Mouse (Mus musculus): Measurements from ENCODE around the gene 2610301B20Rik. TPM values are rescaled to one million over a fixed set of nuclear protein-coding genes. Genes with fewer than 3 reads are reported as not detected.

The 2610301B20Rik gene
- total and polyA plus RNA-seq, 2 experiments from 2014 or later, result 28.6 to 37.0 TPM

DNA sequence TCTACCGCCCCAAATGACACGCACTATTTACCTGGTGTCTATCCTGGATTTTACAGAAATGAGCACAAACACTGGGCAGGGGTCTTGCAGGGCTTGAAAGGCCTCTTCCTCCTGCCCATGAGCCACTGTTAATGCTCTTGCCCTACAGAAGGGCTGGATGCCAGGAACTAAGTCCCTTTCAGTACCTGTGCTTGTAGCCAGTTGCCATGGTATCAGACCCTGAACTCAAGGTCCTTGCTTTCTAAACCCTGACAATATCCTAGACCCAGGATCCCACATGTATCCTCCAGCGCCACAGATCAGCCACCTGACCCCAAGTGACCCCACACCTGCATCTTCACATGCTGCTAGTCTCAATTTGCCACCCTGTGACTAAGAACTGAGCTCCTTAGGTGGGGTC, 39.1 kb downstream of the 2610301B20Rik start:
- 87% methylated on average over 3 of the region's 3 CpGs for WGBS
- no peak for DNase-seq (ENCODE audit: low spot score)
- H3K27ac ChIP-seq (ENCODE audit: low read depth, low read length), result no peak overlapping the region
- no peaks in the 10 kb centered on the region for H3K9me3 ChIP-seq (ENCODE audit: low read length)
- no peak overlapping the region for H3K9ac ChIP-seq (replicated peaks; ENCODE audit: low read length, poor library complexity, severe bottlenecking)
- no peak for ATAC-seq (ENCODE audit: low FRiP score)
- no peaks in the 10 kb centered on the region for H3K36me3 ChIP-seq (ENCODE audit: insufficient read depth, low read length)
- H3K4me3 ChIP-seq (ENCODE audit: low read depth, low read length), result no peak overlapping the region
- H3K4me1 ChIP-seq (ENCODE audit: insufficient read depth, low read length), result no peaks in the 10 kb centered on the region
- H3K27me3 ChIP-seq (ENCODE audit: insufficient read depth, low read length), result no peaks in the 10 kb centered on the region
- TF ChIP-seq CTCF (IDR thresholded peaks at IDR 0.05), result no peak
- no peak overlapping the region for H3K4me2 ChIP-seq (ENCODE audit: low read depth, low read length, poor library complexity, severe bottlenecking)

DNA sequence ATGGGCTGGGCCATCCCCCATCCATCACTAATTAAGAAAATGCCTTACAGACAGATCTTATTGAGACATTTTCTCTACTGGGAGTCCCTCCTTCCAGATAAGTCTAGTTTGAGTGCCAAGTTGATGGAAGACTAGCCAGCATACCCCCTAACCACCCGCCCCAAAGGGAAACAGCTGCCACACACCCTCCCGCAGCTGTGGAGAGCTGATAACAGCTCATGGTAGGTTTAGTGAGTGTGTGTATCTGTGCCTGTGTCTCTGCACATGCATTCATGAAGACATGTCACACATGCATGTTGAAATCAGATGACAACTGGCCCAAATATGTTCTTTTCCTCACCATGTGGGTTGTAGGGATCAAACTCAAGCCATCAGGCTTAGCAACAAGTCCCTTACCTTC, 40.5 kb downstream of the 2610301B20Rik start:
- H3K27ac ChIP-seq (ENCODE audit: low read depth, low read length), result no peak overlapping the region
- H3K9ac ChIP-seq (replicated peaks; ENCODE audit: low read length, poor library complexity, severe bottlenecking), result no peak overlapping the region
- H3K9me3 ChIP-seq (ENCODE audit: low read length), result no peaks in the 10 kb centered on the region
- TF ChIP-seq CTCF (IDR thresholded peaks at IDR 0.05), result no peak
- H3K4me2 ChIP-seq (ENCODE audit: low read depth, low read length, poor library complexity, severe bottlenecking), result no peak overlapping the region
- H3K4me3 ChIP-seq (ENCODE audit: low read depth, low read length), result no peak overlapping the region
- no peak for DNase-seq (ENCODE audit: low spot score)
- no peaks in the 10 kb centered on the region for H3K4me1 ChIP-seq (ENCODE audit: insufficient read depth, low read length)
- WGBS, result 90% methylated on average over 2 of the region's 2 CpGs
- H3K36me3 ChIP-seq (ENCODE audit: insufficient read depth, low read length), result no peaks in the 10 kb centered on the region
- H3K27me3 ChIP-seq (ENCODE audit: insufficient read depth, low read length), result no peaks in the 10 kb centered on the region
- no peak for ATAC-seq (ENCODE audit: low FRiP score)

DNA sequence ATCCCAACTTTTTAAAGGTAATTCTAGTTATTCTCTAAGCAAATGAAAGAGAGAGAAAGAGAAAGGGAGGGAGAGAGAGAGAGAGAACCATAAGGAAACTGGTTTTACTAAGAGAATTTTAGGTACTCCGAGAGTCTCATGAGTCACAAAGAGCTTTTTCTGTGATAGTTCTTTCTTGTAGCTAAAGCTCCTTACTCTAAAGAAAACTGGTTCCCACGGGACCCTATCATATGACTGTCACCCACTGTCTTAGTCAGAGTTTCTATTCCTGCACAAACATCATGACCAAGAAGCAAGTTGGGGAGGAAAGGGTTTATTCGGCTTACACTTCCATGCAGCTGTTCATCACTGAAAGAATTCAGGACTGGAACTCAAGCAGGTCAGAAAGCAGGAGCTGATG, 41.0 kb downstream of the 2610301B20Rik start:
- ATAC-seq (ENCODE audit: low FRiP score) (no peak), DNase-seq (ENCODE audit: low spot score) (no peak)
- Histone ChIP-seq H3K27me3 (ENCODE audit: insufficient read depth, low read length) (no peaks in the 10 kb centered on the region), H3K36me3 (ENCODE audit: insufficient read depth, low read length) (no peaks in the 10 kb centered on the region), H3K9ac (replicated peaks; ENCODE audit: low read length, poor library complexity, severe bottlenecking) (no peak overlapping the region), H3K27ac (ENCODE audit: low read depth, low read length) (no peak overlapping the region), H3K4me3 (ENCODE audit: low read depth, low read length) (no peak overlapping the region), H3K9me3 (ENCODE audit: low read length) (no peaks in the 10 kb centered on the region), H3K4me2 (ENCODE audit: low read depth, low read length, poor library complexity, severe bottlenecking) (no peak overlapping the region), H3K4me1 (ENCODE audit: insufficient read depth, low read length) (no peaks in the 10 kb centered on the region)
- 79% methylated on average over 3 of the region's 3 CpGs for WGBS
- TF ChIP-seq CTCF (IDR thresholded peaks at IDR 0.05), result no peak

DNA sequence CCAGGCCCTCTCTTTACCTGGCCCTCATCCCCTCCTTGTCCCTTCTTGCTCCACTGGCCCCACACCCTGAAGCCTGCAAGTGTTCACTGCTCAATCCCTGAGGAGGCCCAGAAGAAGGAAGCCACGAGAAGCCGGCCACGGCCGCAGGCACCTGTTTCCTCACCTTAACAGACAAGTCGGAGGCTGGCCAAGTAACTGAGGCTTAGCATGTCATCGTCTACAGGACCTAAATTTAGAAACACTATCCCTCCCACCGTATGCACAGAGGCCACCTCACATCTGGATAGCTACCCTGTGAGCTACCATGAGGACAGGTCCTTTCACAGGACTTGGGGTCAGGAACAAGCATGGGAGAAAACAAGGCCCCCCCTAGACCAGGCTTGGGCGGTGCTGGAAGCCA, 44.1 kb downstream of the 2610301B20Rik start:
- ATAC-seq (ENCODE audit: low FRiP score) (no peak), DNase-seq (ENCODE audit: low spot score) (no peak)
- no peak overlapping the region for H3K4me3 ChIP-seq (ENCODE audit: low read depth, low read length)
- H3K4me1 ChIP-seq (ENCODE audit: insufficient read depth, low read length), result no peaks in the 10 kb centered on the region
- H3K36me3 ChIP-seq (ENCODE audit: insufficient read depth, low read length), result no peaks in the 10 kb centered on the region
- H3K27ac ChIP-seq (ENCODE audit: low read depth, low read length), result no peak overlapping the region
- H3K9ac ChIP-seq (replicated peaks; ENCODE audit: low read length, poor library complexity, severe bottlenecking), result no peak overlapping the region
- no peak for TF ChIP-seq CTCF (IDR thresholded peaks at IDR 0.05)
- no peaks in the 10 kb centered on the region for H3K27me3 ChIP-seq (ENCODE audit: insufficient read depth, low read length)
- no peak overlapping the region for H3K4me2 ChIP-seq (ENCODE audit: low read depth, low read length, poor library complexity, severe bottlenecking)
- no peaks in the 10 kb centered on the region for H3K9me3 ChIP-seq (ENCODE audit: low read length)
- 92% methylated on average over 8 of the region's 8 CpGs for WGBS

DNA sequence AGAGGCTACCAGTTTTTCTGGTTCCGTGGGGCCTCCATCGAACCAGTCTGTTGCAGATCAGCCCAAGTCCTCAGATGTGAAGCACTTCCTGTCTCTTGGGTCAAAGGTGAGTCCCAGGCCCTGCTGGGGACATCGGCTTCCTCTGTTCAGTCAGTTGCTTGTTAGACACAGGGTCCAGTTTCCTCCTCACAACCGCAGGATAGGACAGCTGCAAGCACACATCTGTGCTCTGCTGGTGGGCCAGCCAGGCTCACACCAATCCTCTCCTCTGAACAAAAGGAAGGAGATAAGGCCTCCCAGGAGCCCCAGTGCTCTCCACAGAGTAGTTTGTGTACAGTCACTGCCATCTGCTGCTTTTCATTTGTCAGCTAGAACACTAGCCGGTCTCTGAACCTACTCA, 44.8 kb downstream of the 2610301B20Rik start:
- Histone ChIP-seq H3K9ac (replicated peaks; ENCODE audit: low read length, poor library complexity, severe bottlenecking) (no peak overlapping the region), H3K27me3 (ENCODE audit: insufficient read depth, low read length) (no peaks in the 10 kb centered on the region), H3K4me2 (ENCODE audit: low read depth, low read length, poor library complexity, severe bottlenecking) (no peak overlapping the region), H3K4me3 (ENCODE audit: low read depth, low read length) (no peak overlapping the region), H3K27ac (ENCODE audit: low read depth, low read length) (no peak overlapping the region), H3K4me1 (ENCODE audit: insufficient read depth, low read length) (no peaks in the 10 kb centered on the region), H3K9me3 (ENCODE audit: low read length) (no peaks in the 10 kb centered on the region), H3K36me3 (ENCODE audit: insufficient read depth, low read length) (no peaks in the 10 kb centered on the region)
- ATAC-seq (ENCODE audit: low FRiP score) (no peak), DNase-seq (ENCODE audit: low spot score) (no peak)
- WGBS, result 68% methylated on average over 5 of the region's 5 CpGs
- no peak for TF ChIP-seq CTCF (IDR thresholded peaks at IDR 0.05)

DNA sequence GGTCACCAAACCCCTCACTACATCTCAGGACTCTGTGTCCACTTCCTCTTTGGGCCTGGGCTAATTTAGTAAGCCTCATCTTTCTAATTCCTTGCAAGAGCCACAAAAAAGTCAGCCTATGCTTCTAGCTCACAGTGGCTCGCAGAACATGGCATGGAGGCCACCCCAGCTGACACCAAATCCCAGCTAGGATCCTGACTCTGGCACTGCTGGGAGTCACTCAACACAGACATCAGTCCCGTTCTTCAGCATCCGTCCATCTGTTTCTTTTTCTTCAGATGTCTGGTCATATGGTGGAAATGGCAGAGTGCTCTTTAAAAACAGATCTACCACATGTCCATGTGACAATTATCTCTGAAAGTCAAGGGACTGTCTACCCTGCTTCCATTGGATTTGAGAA, 45.2 kb downstream of the 2610301B20Rik start:
- no peak for TF ChIP-seq CTCF (IDR thresholded peaks at IDR 0.05)
- 82% methylated on average over 3 of the region's 3 CpGs for WGBS
- ATAC-seq (ENCODE audit: low FRiP score), result no peak
- Histone ChIP-seq H3K9ac (replicated peaks; ENCODE audit: low read length, poor library complexity, severe bottlenecking) (no peak overlapping the region), H3K27ac (ENCODE audit: low read depth, low read length) (no peak overlapping the region), H3K36me3 (ENCODE audit: insufficient read depth, low read length) (no peaks in the 10 kb centered on the region), H3K4me3 (ENCODE audit: low read depth, low read length) (no peak overlapping the region), H3K27me3 (ENCODE audit: insufficient read depth, low read length) (no peaks in the 10 kb centered on the region), H3K4me2 (ENCODE audit: low read depth, low read length, poor library complexity, severe bottlenecking) (no peak overlapping the region), H3K9me3 (ENCODE audit: low read length) (no peaks in the 10 kb centered on the region), H3K4me1 (ENCODE audit: insufficient read depth, low read length) (no peaks in the 10 kb centered on the region)
- DNase-seq (ENCODE audit: low spot score), result no peak

All from midbrain, postnatal 0 days (tissue).